Mouse (Mus musculus) gastrocnemius, postnatal 14 days (tissue): Measurements from ENCODE around the gene Zbtb6. TPM values are rescaled to one million over a fixed set of nuclear protein-coding genes. Genes with fewer than 3 reads are reported as not detected.

Experiments used
- DNase-seq: peaks from one replicate; pipeline ENCODE4 v3.0.0; 2021; ENCODE audit warnings: mixed read lengths
- intact Hi-C: fragments of 180-260 bp; cut with DNase I; formaldehyde crosslinking; loops from one replicate; pipeline ENCODE4 v1.15.1; 2025; ENCODE audit warnings: low total_unique reads
- total RNA-seq, 2 experiments: library from RNA; stranded (reverse); gene quantifications; 2 replicates each; pipeline ENCODE4 v1.2.3; 2021

Zbtb6 gene
- total RNA-seq, 2 experiments from 2014 or later: 3.3 to 3.9 TPM

DNA sequence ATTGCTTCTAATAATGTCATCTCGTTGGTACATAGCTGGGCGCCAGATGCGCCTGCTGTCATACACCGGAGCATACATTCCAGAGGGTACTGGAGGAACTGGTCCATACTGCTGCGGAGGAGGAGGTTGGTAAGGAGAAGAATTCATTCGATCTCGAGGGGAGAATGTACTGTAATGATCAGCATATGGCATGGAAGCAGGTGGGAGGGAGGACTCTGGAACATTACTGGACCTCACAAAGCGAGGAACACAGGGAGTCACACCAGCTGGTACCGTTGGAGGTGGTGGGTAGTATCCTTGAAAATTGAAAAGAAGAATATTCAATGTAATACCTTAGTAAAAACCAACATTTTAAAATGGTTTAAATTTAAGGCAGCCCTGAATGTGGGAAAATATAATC, 60.0 kb downstream of the Zbtb6 start:
- no peak for DNase-seq
- intact Hi-C loops: loop anchor here (10.0 kb wide), 1 partner anchor 102 kb away; no protein-coding TSS in a partner anchor

DNA sequence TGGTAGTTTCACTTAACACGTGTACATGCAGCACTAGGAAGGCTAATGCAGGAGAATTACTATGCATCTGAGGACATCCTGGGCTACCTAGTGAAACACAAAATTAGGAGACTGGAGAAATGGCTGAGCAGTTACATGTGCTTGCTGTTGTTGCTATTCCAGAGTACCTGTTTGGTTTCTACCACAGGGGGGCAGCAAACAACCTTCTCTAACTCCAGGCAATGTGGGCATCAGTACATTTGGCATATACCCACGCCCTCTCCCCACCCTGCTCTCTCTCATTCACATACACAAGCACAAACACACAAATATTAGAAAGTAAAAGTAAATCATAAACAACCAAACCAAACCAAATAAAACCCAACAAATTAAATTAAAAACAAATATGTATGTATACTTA, 62.8 kb downstream of the Zbtb6 start:
- intact Hi-C loops: loop anchor here (10.0 kb wide), 1 partner anchor 105 kb away; no protein-coding TSS in a partner anchor
- peak; percentile 22 for DNase-seq

DNA sequence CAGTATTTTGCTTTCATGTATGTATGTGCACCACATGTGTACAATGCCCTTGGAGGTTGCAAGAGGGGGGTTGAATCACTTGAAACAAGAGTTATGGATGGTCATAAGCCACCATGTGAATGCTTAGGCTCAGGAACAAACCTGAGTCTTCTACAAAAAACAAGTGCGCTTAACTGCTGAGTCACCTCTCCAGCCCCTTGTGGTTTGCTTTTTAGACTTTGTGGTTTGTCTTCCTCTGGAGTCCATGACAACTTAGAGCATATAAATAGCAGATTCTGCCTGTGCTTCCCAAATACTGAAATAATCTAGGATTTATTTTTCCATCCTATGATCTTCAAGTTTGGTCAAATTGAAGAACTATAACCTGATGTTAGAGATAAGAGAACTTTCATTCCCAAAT, 67.0 kb downstream of the Zbtb6 start:
- DNase-seq: no peak
- intact Hi-C loops: no loop called here

Other genes starting within 250 kb of the Zbtb6 start
- not detected for gene Olfr366, start 231.6 kb downstream of the Zbtb6 start, total RNA-seq
- gene Olfr368, start 116.7 kb downstream of the Zbtb6 start, total RNA-seq: not detected
- 10 to 100 TPM; 16.6 to 20.9 TPM for gene Pdcl, start 83.8 kb downstream of the Zbtb6 start, total RNA-seq
- gene Rc3h2, start 20.3 kb downstream of the Zbtb6 start, total RNA-seq: 10 to 100 TPM; 30.4 to 33.4 TPM
- gene Zbtb26, start within 50 bp of the Zbtb6 start, total RNA-seq: 1 to 10 TPM; 2.9 TPM
- gene Rabgap1, start 108 bp upstream of the Zbtb6 start, total RNA-seq: 10 to 100 TPM; 28.9 to 35.2 TPM
- gene Gpr21, start 73.2 kb upstream of the Zbtb6 start, total RNA-seq: 1 to 10 TPM in 1 of 2 experiments, under 1 TPM in 1; 0.68 to 1.8 TPM